Mouse (Mus musculus) C2C12 (cell line): ENCODE data around the gene Crybb2. TPM values are rescaled to one million over a fixed set of nuclear protein-coding genes. Genes with fewer than 3 reads are reported as not detected.

ENCODE experiments used
- H3K27me3 ChIP-seq: one replicate; pipeline ENCODE4 v1.6.1; 2011; ENCODE audit not compliant: control insufficient read depth, insufficient read depth, insufficient read length
- H3K36me3 ChIP-seq: one replicate; pipeline ENCODE4 v1.6.1; 2011; ENCODE audit not compliant: control insufficient read depth, insufficient read depth
- H3K4me3 ChIP-seq: one replicate; pipeline ENCODE4 v1.5.1; 2011; ENCODE audit warnings: mild to moderate bottlenecking, control low read depth; ENCODE audit not compliant: poor library complexity, insufficient read depth, severe bottlenecking
- H3K79me2 ChIP-seq: one replicate; pipeline ENCODE4 v1.6.1; 2011; ENCODE audit not compliant: control insufficient read depth, insufficient read depth
- H3K79me3 ChIP-seq: one replicate; pipeline ENCODE4 v1.6.1; 2011; ENCODE audit warnings: low read depth, control low read depth
- H3ac ChIP-seq: one replicate; pipeline ENCODE3; 2011; ENCODE audit warnings: low read depth; ENCODE audit not compliant: control insufficient read depth, insufficient read length
- CEBPB ChIP-seq: IDR thresholded peaks from one replicate; pipeline ENCODE4 v1.6.1; 2011; ENCODE audit warnings: low read depth, mild to moderate bottlenecking, control low read depth, moderate library complexity
- CTCF ChIP-seq: IDR thresholded peaks from one replicate; pipeline ENCODE4 v1.5.1; 2011; ENCODE audit not compliant: control insufficient read depth, insufficient read depth, insufficient read length
- FOSL1 ChIP-seq: IDR thresholded peaks from one replicate; pipeline ENCODE4 v1.8.0; 2011; ENCODE audit warnings: mild to moderate bottlenecking, low read length; ENCODE audit not compliant: poor library complexity, insufficient read depth, severe bottlenecking
- MAX ChIP-seq: IDR thresholded peaks from one replicate; pipeline ENCODE4 v1.6.1; 2011; ENCODE audit warnings: mild to moderate bottlenecking, control low read depth
- MYOD1 ChIP-seq: IDR thresholded peaks from one replicate; pipeline ENCODE4 v1.6.1; 2011; ENCODE audit warnings: low read depth; ENCODE audit not compliant: control insufficient read depth, insufficient read length
- MYOG ChIP-seq: IDR thresholded peaks from one replicate; pipeline ENCODE4 v1.6.1; 2011; ENCODE audit not compliant: control insufficient read depth, insufficient read length; ENCODE audit errors: extremely low read depth
- USF1 ChIP-seq: IDR thresholded peaks from one replicate; pipeline ENCODE4 v1.6.1; 2011; ENCODE audit warnings: low read depth, mild to moderate bottlenecking, control low read depth, moderate library complexity
- polyA plus RNA-seq: library from polyadenylated mRNA; unstranded; fragments of >200 nt; fragmentation: generic; extraction: Trizol; gene quantifications from one replicate; pipeline ENCODE4 v1.2.1, GENCODE M21; 2012; ENCODE audit warnings: missing spikeins

Gene Crybb2
- polyA plus RNA-seq, 1 experiment = not detected

GRCm38 (mm10) chr5:113038601-113039000, 31.3 kb downstream of the Crybb2 start:
- Histone ChIP-seq H3ac (no peak overlapping the region), H3K79me2 (no peaks in the 10 kb centered on the region), H3K36me3 (no peaks in the 10 kb centered on the region), H3K4me3 (no peak overlapping the region), H3K27me3 (peaks cover 4% of the 10 kb centered on the region), H3K79me3 (no peaks in the 10 kb centered on the region)
- TF ChIP-seq CEBPB (no peak), USF1 (no peak), MAX (no peak), FOSL1 (no peak), MYOG (no peak), CTCF (no peak), MYOD1 (no peak)

GRCm38 (mm10) chr5:113035094-113036047, 34.5 kb downstream of the Crybb2 start:
- Histone ChIP-seq H3K36me3 (no peaks in the 10 kb centered on the region), H3K27me3 (no peaks in the 10 kb centered on the region), H3K79me3 (no peaks in the 10 kb centered on the region), H3K4me3 (no peak overlapping the region), H3ac (no peak overlapping the region), H3K79me2 (no peaks in the 10 kb centered on the region)
- TF ChIP-seq CEBPB (no peak), MAX (no peak), MYOG (no peak), CTCF (no peak), MYOD1 (no peak), FOSL1 (no peak), USF1 (no peak)

GRCm38 (mm10) chr5:113031201-113031754, 38.6 kb downstream of the Crybb2 start:
- H3K36me3 ChIP-seq = no peaks in the 10 kb centered on the region
- H3K27me3 ChIP-seq = no peaks in the 10 kb centered on the region
- H3K79me3 ChIP-seq = no peaks in the 10 kb centered on the region
- no peaks in the 10 kb centered on the region for H3K79me2 ChIP-seq
- H3ac ChIP-seq = no peak overlapping the region
- no peak for TF ChIP-seq FOSL1
- TF ChIP-seq MYOG = no peak
- no peak for TF ChIP-seq CTCF
- TF ChIP-seq USF1 = no peak
- H3K4me3 ChIP-seq = no peak overlapping the region

GRCm38 (mm10) chr5:113030082-113030481, 39.8 kb downstream of the Crybb2 start:
- H3K27me3 ChIP-seq = no peaks in the 10 kb centered on the region
- no peak overlapping the region for H3ac ChIP-seq
- H3K36me3 ChIP-seq = no peaks in the 10 kb centered on the region

GRCm38 (mm10) chr5:113026706-113027105, 43.2 kb downstream of the Crybb2 start:
- Histone ChIP-seq H3K4me3 (no peak overlapping the region), H3K79me3 (no peaks in the 10 kb centered on the region), H3K79me2 (no peaks in the 10 kb centered on the region), H3ac (no peak overlapping the region), H3K27me3 (no peaks in the 10 kb centered on the region), H3K36me3 (no peaks in the 10 kb centered on the region)
- no peak for TF ChIP-seq CTCF
- TF ChIP-seq USF1 = no peak
- no peak for TF ChIP-seq MYOG
- TF ChIP-seq CEBPB = no peak
- no peak for TF ChIP-seq FOSL1
- no peak for TF ChIP-seq MAX
- TF ChIP-seq MYOD1 = no peak

More at GRCm38 (mm10) chr5:113030082-113030481, 39.8 kb downstream of the Crybb2 start:
- H3K79me2 ChIP-seq = no peaks in the 10 kb centered on the region
- no peaks in the 10 kb centered on the region for H3K79me3 ChIP-seq
- H3K4me3 ChIP-seq = no peak overlapping the region
- TF ChIP-seq MAX = no peak
- no peak for TF ChIP-seq FOSL1
